Mouse (Mus musculus): ENCODE data around the gene Bnc1. TPM values are rescaled to one million over a fixed set of nuclear protein-coding genes. Genes with fewer than 3 reads are reported as not detected.

Gene Bnc1
- polyA plus RNA-seq, 1 experiment = 0.30 TPM

DNA sequence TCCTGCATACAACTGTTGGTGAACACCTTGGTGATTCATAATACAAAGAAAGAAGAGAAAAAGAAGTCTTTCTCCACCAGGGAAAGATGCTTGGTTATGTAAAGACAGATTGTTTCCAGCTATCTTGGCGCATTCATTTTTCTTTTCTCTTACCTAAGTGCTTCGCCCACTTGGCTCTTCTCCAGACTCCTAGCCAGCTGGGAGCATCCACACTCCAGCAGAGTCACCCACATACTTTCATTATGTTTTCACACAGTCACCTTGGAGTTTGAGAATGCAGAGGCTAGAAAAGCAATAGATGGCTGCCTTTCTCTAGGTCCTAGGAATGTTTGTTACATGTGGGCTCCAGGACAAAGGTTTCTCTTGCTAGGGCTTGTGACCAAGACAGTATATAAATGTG is 41.6 kb downstream of the Bnc1 start:
- TF ChIP-seq CTCF (IDR thresholded peaks at IDR 0.05; ENCODE audit: low read depth, low read length) (no peak), POLR2A (IDR thresholded peaks at IDR 0.05; ENCODE audit: insufficient read depth, low read length) (no peak), EP300 (IDR thresholded peaks at IDR 0.05; ENCODE audit: insufficient read depth, low read depth, low read length) (no peak)
- Histone ChIP-seq H3K36me3 (ENCODE audit: control insufficient read depth, insufficient read depth, low read length, poor library complexity, severe bottlenecking) (no peaks in the 10 kb centered on the region), H3K4me1 (ENCODE audit: control insufficient read depth, insufficient read depth, low read length) (no peaks in the 10 kb centered on the region), H3K9me3 (replicated peaks; ENCODE audit: control insufficient read depth, insufficient read depth, low read length, poor library complexity, severe bottlenecking) (no peaks in the 10 kb centered on the region), H3K27ac (ENCODE audit: insufficient read depth, low read length) (no peak overlapping the region), H3K27me3 (ENCODE audit: control insufficient read depth, insufficient read depth, low read length, poor library complexity, severe bottlenecking) (no peaks in the 10 kb centered on the region), H3K4me3 (ENCODE audit: low read depth, low read length) (no peak overlapping the region), H3K9ac (ENCODE audit: low read depth, poor library complexity, severe bottlenecking) (no peak overlapping the region)

GRCm38 (mm10) chr7:81945398-81945797 is 46.7 kb downstream of the Bnc1 start:
- Histone ChIP-seq H3K4me3 (ENCODE audit: low read depth, low read length) (no peak overlapping the region), H3K9me3 (replicated peaks; ENCODE audit: control insufficient read depth, insufficient read depth, low read length, poor library complexity, severe bottlenecking) (no peaks in the 10 kb centered on the region), H3K27ac (ENCODE audit: insufficient read depth, low read length) (no peak overlapping the region), H3K27me3 (ENCODE audit: control insufficient read depth, insufficient read depth, low read length, poor library complexity, severe bottlenecking) (no peaks in the 10 kb centered on the region), H3K9ac (ENCODE audit: low read depth, poor library complexity, severe bottlenecking) (no peak overlapping the region), H3K4me1 (ENCODE audit: control insufficient read depth, insufficient read depth, low read length) (no peaks in the 10 kb centered on the region), H3K36me3 (ENCODE audit: control insufficient read depth, insufficient read depth, low read length, poor library complexity, severe bottlenecking) (no peaks in the 10 kb centered on the region)
- TF ChIP-seq CTCF (IDR thresholded peaks at IDR 0.05; ENCODE audit: low read depth, low read length) (peak; percentile 28), EP300 (IDR thresholded peaks at IDR 0.05; ENCODE audit: insufficient read depth, low read depth, low read length) (no peak)

GRCm38 (mm10) chr7:81934806-81935205 is 57.3 kb downstream of the Bnc1 start:
- H3K27ac ChIP-seq (ENCODE audit: insufficient read depth, low read length) = no peak overlapping the region

DNA sequence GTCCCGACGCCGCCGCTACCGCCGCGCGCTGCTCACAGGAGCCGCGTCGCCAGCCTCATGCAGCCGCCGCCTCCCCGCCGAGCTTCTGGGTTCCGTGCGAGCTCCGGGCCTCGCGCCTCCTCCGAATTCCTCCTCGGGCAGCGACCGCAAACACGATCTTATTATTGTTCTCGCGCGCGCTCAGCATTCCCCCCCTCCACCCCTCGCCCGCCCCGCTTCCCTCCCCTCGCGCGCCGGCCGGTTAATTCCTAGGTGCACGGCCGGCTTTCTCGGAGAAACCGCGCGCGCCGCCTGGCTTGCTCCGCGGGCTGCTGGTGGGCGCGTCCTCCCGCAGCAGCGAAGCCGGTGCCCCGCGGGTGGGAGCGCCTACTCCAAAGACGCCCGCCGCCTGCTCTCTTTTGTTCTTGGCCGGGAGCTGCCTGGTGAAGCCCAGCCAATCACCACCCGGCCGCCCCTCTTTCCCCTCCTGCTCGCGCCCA is 57.8 kb downstream of the Bnc1 start, which contains the start of gene Hdgfl3:
Hdgfl3 (minus strand) TSS at position 207 of the 479 bp plus-strand sequence.
- Histone ChIP-seq H3K4me1 (ENCODE audit: control insufficient read depth, insufficient read depth, low read length) (no peaks in the 10 kb centered on the region), H3K27ac (ENCODE audit: insufficient read depth, low read length) (no peak within 1 kb of the TSS)
- TF ChIP-seq POLR2A (IDR thresholded peaks at IDR 0.05; ENCODE audit: insufficient read depth, low read length) (no peak), EP300 (IDR thresholded peaks at IDR 0.05; ENCODE audit: insufficient read depth, low read depth, low read length) (no peak)

More at GRCm38 (mm10) chr7:81934806-81935205, 57.3 kb downstream of the Bnc1 start:
- Histone ChIP-seq H3K9me3 (replicated peaks; ENCODE audit: control insufficient read depth, insufficient read depth, low read length, poor library complexity, severe bottlenecking) (no peaks in the 10 kb centered on the region; the same call in 1 of the 2 replicates), H3K4me3 (ENCODE audit: low read depth, low read length) (peak overlapping the region; percentile 88), H3K4me1 (ENCODE audit: control insufficient read depth, insufficient read depth, low read length) (no peaks in the 10 kb centered on the region), H3K36me3 (ENCODE audit: control insufficient read depth, insufficient read depth, low read length, poor library complexity, severe bottlenecking) (no peaks in the 10 kb centered on the region), H3K9ac (ENCODE audit: low read depth, poor library complexity, severe bottlenecking) (peak overlapping the region; percentile 96), H3K27me3 (ENCODE audit: control insufficient read depth, insufficient read depth, low read length, poor library complexity, severe bottlenecking) (peaks cover 20% of the 10 kb centered on the region)
- TF ChIP-seq CTCF (IDR thresholded peaks at IDR 0.05; ENCODE audit: low read depth, low read length) = no peak
- TF ChIP-seq EP300 (IDR thresholded peaks at IDR 0.05; ENCODE audit: insufficient read depth, low read depth, low read length) = no peak
- no peak for TF ChIP-seq POLR2A (IDR thresholded peaks at IDR 0.05; ENCODE audit: insufficient read depth, low read length)

DNA sequence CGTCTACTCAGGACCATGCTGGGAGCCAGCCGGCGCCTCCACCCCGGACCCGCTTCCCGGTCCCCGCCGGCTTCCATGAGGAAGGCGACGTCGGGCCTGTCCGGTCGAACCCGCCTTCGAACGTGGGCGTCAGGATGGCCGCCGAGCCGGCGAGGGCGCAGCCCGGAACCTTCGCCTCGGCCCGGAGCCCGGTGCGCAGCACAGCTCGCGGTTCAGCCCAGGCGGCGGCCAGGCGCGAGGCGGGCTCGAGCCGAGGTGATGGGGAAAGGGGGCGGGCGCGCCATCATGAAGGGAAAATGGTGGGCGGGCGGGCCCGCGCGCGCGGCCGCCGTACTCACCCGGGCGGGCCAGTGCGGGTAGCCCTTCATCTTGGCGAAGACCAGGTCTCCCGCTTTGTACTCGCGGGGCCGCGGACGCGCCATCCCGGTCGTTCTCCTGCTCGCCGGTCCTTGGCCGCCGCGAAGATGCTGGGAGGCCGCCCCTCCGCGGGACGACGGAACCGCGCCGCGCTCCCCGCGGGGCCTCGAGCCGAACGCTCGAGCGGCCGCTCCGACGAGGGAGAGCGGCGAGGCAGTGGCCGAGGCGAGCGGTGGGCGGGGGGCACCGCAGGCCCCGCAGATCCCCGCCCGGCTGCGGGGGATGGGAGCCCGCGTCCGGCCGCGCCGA is 58.4 kb downstream of the Bnc1 start:
- no peak for TF ChIP-seq POLR2A (IDR thresholded peaks at IDR 0.05; ENCODE audit: insufficient read depth, low read length)
- TF ChIP-seq CTCF (IDR thresholded peaks at IDR 0.05; ENCODE audit: low read depth, low read length) = no peak
- no peak for TF ChIP-seq EP300 (IDR thresholded peaks at IDR 0.05; ENCODE audit: insufficient read depth, low read depth, low read length)
- H3K36me3 ChIP-seq (ENCODE audit: control insufficient read depth, insufficient read depth, low read length, poor library complexity, severe bottlenecking) = no peaks in the 10 kb centered on the region
- H3K4me3 ChIP-seq (ENCODE audit: low read depth, low read length) = peak overlapping the region; percentile 88
- peaks cover 20% of the 10 kb centered on the region for H3K27me3 ChIP-seq (ENCODE audit: control insufficient read depth, insufficient read depth, low read length, poor library complexity, severe bottlenecking)
- peak overlapping the region; percentile 96 for H3K9ac ChIP-seq (ENCODE audit: low read depth, poor library complexity, severe bottlenecking)
- no peaks in the 10 kb centered on the region for H3K4me1 ChIP-seq (ENCODE audit: control insufficient read depth, insufficient read depth, low read length)
- no peak overlapping the region for H3K27ac ChIP-seq (ENCODE audit: insufficient read depth, low read length)
- H3K9me3 ChIP-seq (replicated peaks; ENCODE audit: control insufficient read depth, insufficient read depth, low read length, poor library complexity, severe bottlenecking) = no peaks in the 10 kb centered on the region

More for the DNA sequence above, 57.8 kb downstream of the Bnc1 start, which contains the start of gene Hdgfl3:
- Histone ChIP-seq H3K9ac (ENCODE audit: low read depth, poor library complexity, severe bottlenecking) (peak within 1 kb of the TSS; percentile 96), H3K4me3 (ENCODE audit: low read depth, low read length) (peak within 1 kb of the TSS; percentile 88), H3K9me3 (replicated peaks; ENCODE audit: control insufficient read depth, insufficient read depth, low read length, poor library complexity, severe bottlenecking) (no peaks in the 10 kb centered on the region), H3K27me3 (ENCODE audit: control insufficient read depth, insufficient read depth, low read length, poor library complexity, severe bottlenecking) (peaks cover 20% of the 10 kb centered on the region), H3K36me3 (ENCODE audit: control insufficient read depth, insufficient read depth, low read length, poor library complexity, severe bottlenecking) (no peaks in the 10 kb centered on the region)

DNA sequence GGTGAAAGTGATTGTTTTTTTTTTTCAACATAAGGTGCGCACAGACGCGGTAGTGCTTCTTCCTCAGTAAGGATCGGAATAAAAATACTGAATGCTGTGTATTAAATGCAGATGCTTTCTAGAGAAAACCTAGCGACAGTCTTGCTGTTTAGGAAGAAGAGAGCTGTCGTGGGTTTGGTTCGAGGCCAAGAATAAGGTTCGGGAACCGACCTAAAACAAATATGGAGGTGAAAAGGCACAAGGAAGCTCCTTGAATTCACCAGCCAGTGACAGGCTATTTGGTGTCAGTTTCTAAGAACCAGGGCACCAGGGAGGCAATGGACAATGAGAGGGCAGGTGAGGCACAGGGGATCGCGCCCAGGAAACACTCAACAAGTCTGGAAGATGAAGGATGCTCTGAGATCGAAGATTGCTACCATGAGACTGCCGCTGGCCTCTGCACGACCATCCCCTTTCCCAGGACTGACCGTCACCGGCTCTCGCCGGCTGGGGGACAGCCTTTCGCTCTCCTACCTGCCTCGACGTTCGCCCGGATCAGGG is 59.0 kb downstream of the Bnc1 start:
- H3K9me3 ChIP-seq (replicated peaks; ENCODE audit: control insufficient read depth, insufficient read depth, low read length, poor library complexity, severe bottlenecking) = no peaks in the 10 kb centered on the region
- peak overlapping the region; percentile 96 for H3K9ac ChIP-seq (ENCODE audit: low read depth, poor library complexity, severe bottlenecking)
- H3K4me3 ChIP-seq (ENCODE audit: low read depth, low read length) = peak overlapping the region; percentile 88
- H3K36me3 ChIP-seq (ENCODE audit: control insufficient read depth, insufficient read depth, low read length, poor library complexity, severe bottlenecking) = no peaks in the 10 kb centered on the region
- no peak overlapping the region for H3K27ac ChIP-seq (ENCODE audit: insufficient read depth, low read length)
- H3K27me3 ChIP-seq (ENCODE audit: control insufficient read depth, insufficient read depth, low read length, poor library complexity, severe bottlenecking) = peaks cover 20% of the 10 kb centered on the region
- TF ChIP-seq POLR2A (IDR thresholded peaks at IDR 0.05; ENCODE audit: insufficient read depth, low read length) = no peak
- no peak for TF ChIP-seq EP300 (IDR thresholded peaks at IDR 0.05; ENCODE audit: insufficient read depth, low read depth, low read length)
- no peak for TF ChIP-seq CTCF (IDR thresholded peaks at IDR 0.05; ENCODE audit: low read depth, low read length)
- no peaks in the 10 kb centered on the region for H3K4me1 ChIP-seq (ENCODE audit: control insufficient read depth, insufficient read depth, low read length)
